In the genomic region with DNA sequence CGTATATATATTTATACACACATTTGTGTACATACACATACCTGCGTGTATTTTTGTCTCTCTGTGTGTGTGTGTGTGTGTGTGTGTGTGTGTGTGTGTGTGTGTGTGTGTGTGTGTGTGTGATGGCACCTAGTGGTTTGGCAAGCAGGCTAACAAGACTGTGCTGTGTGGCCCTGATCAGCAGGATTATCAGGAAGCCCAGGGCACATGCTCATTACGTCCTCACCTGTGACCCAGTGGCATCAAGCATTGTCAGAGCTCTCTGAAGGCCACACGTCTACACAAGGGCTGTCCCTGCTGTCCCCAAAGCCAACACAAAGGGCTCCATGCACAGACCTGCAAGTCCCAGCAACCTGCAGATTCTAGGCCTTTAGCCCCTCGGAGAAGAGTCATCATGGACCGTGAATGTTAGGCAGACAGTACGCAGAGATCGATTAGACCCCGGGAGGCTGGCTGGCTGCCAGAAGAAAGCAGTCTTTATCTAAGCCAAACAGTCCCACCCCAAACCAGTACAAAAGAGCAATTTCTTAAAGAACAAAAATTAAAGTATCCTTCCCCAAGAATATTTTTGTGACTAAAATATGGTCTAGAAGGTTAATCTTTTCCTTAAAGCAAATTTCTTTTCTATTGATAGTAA, we compare ENCODE assay signal across 13 mouse cellular contexts. TPM values are rescaled to one million over a fixed set of nuclear protein-coding genes. Genes with fewer than 3 reads are reported as not detected.
DNase-seq lines count a peak whose midpoint lies in the region; ATAC-seq and TF ChIP-seq lines count a peak whose summit lies in the region.
"Had no signal": no experiment of that assay in that cellular context is flagged by ENCODE, and none has a peak within 500 bp of the region (broad histone marks: within the 10 kb centered on the region; RNA-seq: fewer than 3 reads in every experiment).

No protein-coding gene starts in this region.

- H3K4me1 ChIP-seq in hindbrain, postnatal 0 days (ENCODE audit: insufficient read depth, low read length), result peaks cover 13% of the 10 kb centered on the region
- H3K4me1 ChIP-seq in hindbrain, embryonic 10.5 days (replicated peaks), result peaks cover 16% of the 10 kb centered on the region

- no peaks in the 10 kb centered on the region for H3K36me3 ChIP-seq in hindbrain, postnatal 0 days (ENCODE audit: insufficient read depth, low read length)
- H3K36me3 ChIP-seq in hindbrain, embryonic 10.5 days, result no peaks in the 10 kb centered on the region
- H3K36me3 ChIP-seq: embryonic facial prominence, embryonic 15.5 days had no signal

- H3K9me3 ChIP-seq in hindbrain, postnatal 0 days (ENCODE audit: low read length), result no peaks in the 10 kb centered on the region
- H3K9me3 ChIP-seq in hindbrain, embryonic 10.5 days, result no peaks in the 10 kb centered on the region
- H3K9me3 ChIP-seq: embryonic facial prominence, embryonic 15.5 days had no signal

- peak; percentile 62 to 72 for DNase-seq in cerebellum, postnatal 10 days
- no peak for DNase-seq in cerebellum, adult 18-20 months
- no peak for DNase-seq in hindbrain, postnatal 0 days (ENCODE audit: low spot score)
- DNase-seq in hindbrain, embryonic 10.5 days (ENCODE audit: low spot score), result no peak
- DNase-seq in kidney, adult 8-10 months, result no peak
- DNase-seq in right cerebral cortex, postnatal 10 days (ENCODE audit: low spot score in 2 of 2), result no peak
- DNase-seq: heart, adult 18-20 months; kidney, postnatal 14 days; lung, adult 18-20 months; right cerebral cortex, adult 18-20 months had no signal

- H3K27me3 ChIP-seq in hindbrain, postnatal 0 days (ENCODE audit: insufficient read depth, low read length), result no peaks in the 10 kb centered on the region
- H3K27me3 ChIP-seq in hindbrain, embryonic 10.5 days (ENCODE audit: insufficient read depth, poor library complexity, severe bottlenecking), result no peaks in the 10 kb centered on the region
- H3K27me3 ChIP-seq: embryonic facial prominence, embryonic 15.5 days had no signal

- no peak overlapping the region for H3K4me3 ChIP-seq in hindbrain, postnatal 0 days (ENCODE audit: low read length)
- H3K4me3 ChIP-seq in hindbrain, embryonic 10.5 days, result no peak overlapping the region
- H3K4me3 ChIP-seq: embryonic facial prominence, embryonic 15.5 days had no signal

- peak overlapping the region; percentile 20; the same call in 1 of the 2 replicates for H3K27ac ChIP-seq in hindbrain, postnatal 0 days
- no peak overlapping the region for H3K27ac ChIP-seq in hindbrain, embryonic 10.5 days
- H3K27ac ChIP-seq: embryonic facial prominence, embryonic 15.5 days had no signal

- no peak overlapping the region for H3K4me2 ChIP-seq in hindbrain, postnatal 0 days (ENCODE audit: low read depth, low read length)
- H3K4me2 ChIP-seq: embryonic facial prominence, embryonic 15.5 days had no signal

- ATAC-seq in hindbrain, postnatal 0 days, result no peak
- ATAC-seq in common myeloid progenitor, adult 5-6 weeks (replicated peaks; ENCODE audit: low read depth, poor library complexity, severe bottlenecking), result peak; percentile 62; the same call in 1 of the 2 replicates
- ATAC-seq in megakaryocyte progenitor cell, adult 5-6 weeks (replicated peaks; ENCODE audit: poor library complexity), result peak; percentile 79

- WGBS in hindbrain, postnatal 0 days, result 43% methylated on average over 9 of the region's 9 CpGs
- WGBS in hindbrain, embryonic 10.5 days, result 79% methylated on average over 9 of the region's 9 CpGs

- TF ChIP-seq CTCF in hindbrain, postnatal 0 days (IDR thresholded peaks at IDR 0.05; ENCODE audit: low read depth), result no peak

- no peak overlapping the region for H3K9ac ChIP-seq in hindbrain, postnatal 0 days (replicated peaks; ENCODE audit: low read length)
- H3K9ac ChIP-seq: embryonic facial prominence, embryonic 15.5 days had no signal

RNA-seq across cellular contexts. Expression of gene Sorbs1, which starts 52.6 kb away (rescaled TPM):
- 52.4 and 64.2 TPM in 2 replicates for total RNA-seq in hindbrain, postnatal 0 days (2014; rRNA removed)
- polyA plus RNA-seq in hindbrain, postnatal 0 days (2015; fragmentation: Nextera tagmentation; extraction: Ambion mirVana), result 70.4 and 79.2 TPM in 2 replicates
- polyA plus RNA-seq in hindbrain, embryonic 10.5 days (2016; fragmentation: Nextera tagmentation; extraction: Ambion mirVana), result 64.2 and 74.4 TPM in 2 replicates
- 5.8 and 10.2 TPM in 2 replicates for total RNA-seq in common myeloid progenitor, adult 5-6 weeks (2017)
- total RNA-seq in megakaryocyte progenitor cell, adult 5-6 weeks (2015), result 2.5 and 3.3 TPM in 2 replicates
- total RNA-seq in megakaryocyte progenitor cell, adult 5-6 weeks (2017), result 0.42 and 8.7 TPM in 2 replicates

Comparison
In these comparisons a context has a peak if more than half of its experiments do, and no peak if none do; other contexts are left out.
1. DNase-seq: peak in cerebellum, postnatal 10 days (2 of 2); none in cerebellum, adult 18-20 months (0 of 2), hindbrain, postnatal 0 days (single experiment), hindbrain, embryonic 10.5 days (single experiment), kidney, adult 8-10 months (0 of 2) and right cerebral cortex, postnatal 10 days (0 of 2).